Mouse (Mus musculus) spleen, adult 2 months (tissue): ENCODE results near the gene Gle1. TPM values are rescaled to one million over a fixed set of nuclear protein-coding genes. Genes with fewer than 3 reads are reported as not detected.
A peak's percentile ranks its signal among the peaks of the same experiment; 100 is the strongest.
"Not testable (repeated sequence)": the region's sequence is repeated elsewhere in the genome, so short reads cannot be mapped to it uniquely, and the experiment has no call there.

ENCODE experiments used
- DNase-seq, 2 experiments: peaks; one replicate each; pipeline versions ENCODE4 v3.0.0 to v3.0.0-alpha.2; 2012 to 2021; ENCODE audit warnings: low spot score in 2 of 2, low read depth in 1 of 2
- H3K27ac ChIP-seq: fragments of 200-500 bp; 2 replicates; pipeline ENCODE4 v1.5.1; 2012; ENCODE audit warnings: low read length, inconsistent platforms; ENCODE audit not compliant: insufficient read depth
- H3K27me3 ChIP-seq: fragments of 200-500 bp; 2 replicates; pipeline ENCODE4 v1.6.1; 2012; ENCODE audit warnings: mild to moderate bottlenecking, moderate library complexity, low read length, inconsistent platforms; ENCODE audit not compliant: control insufficient read depth, insufficient read depth
- H3K36me3 ChIP-seq: fragments of 200-500 bp; 2 replicates; pipeline ENCODE4 v1.6.1; 2012; ENCODE audit warnings: mild to moderate bottlenecking, low read length, inconsistent platforms; ENCODE audit not compliant: control insufficient read depth, insufficient read depth
- H3K4me1 ChIP-seq: fragments of 200-500 bp; 2 replicates; pipeline ENCODE4 v1.6.1; 2011; ENCODE audit warnings: inconsistent platforms; ENCODE audit not compliant: control insufficient read depth, insufficient read depth, insufficient read length
- H3K4me3 ChIP-seq: fragments of 200-500 bp; 2 replicates; pipeline ENCODE4 v1.5.1; 2011; ENCODE audit warnings: mild to moderate bottlenecking, inconsistent platforms; ENCODE audit not compliant: insufficient read depth, insufficient read length; ENCODE audit errors: extremely low read depth
- CTCF ChIP-seq: fragments of 200-500 bp; IDR thresholded peaks from 2 replicates; pipeline ENCODE4 v1.5.1; 2011; ENCODE audit warnings: mild to moderate bottlenecking, inconsistent platforms; ENCODE audit not compliant: insufficient read depth, insufficient read length, insufficient replicate concordance; ENCODE audit errors: extremely low read depth
- POLR2A ChIP-seq: fragments of 200-500 bp; IDR thresholded peaks from 2 replicates; pipeline ENCODE4 v1.6.1; 2011; ENCODE audit warnings: low read depth, low read length, inconsistent platforms
- WGBS: fragments of 180-500 bp; shearing (Covaris S2); methylation state at CpG from one replicate; pipeline ENCODE4 v1.1.7; 2018; 5-methylcytosine and 5-hydroxymethylcytosine counted together
- polyA plus RNA-seq: library from polyadenylated mRNA; depleted of rRNA; stranded (reverse); fragments of >200 nt; gene quantifications from 2 replicates; pipeline ENCODE4 v1.2.3, GENCODE M21; 2012; rRNA removed

The Gle1 gene
- 14.5 and 16.4 TPM in 2 replicates for polyA plus RNA-seq

- no peaks in the 10 kb centered on the region; the same call in 1 of the 2 replicates for H3K4me1 ChIP-seq
- peak within 1 kb of the TSS; percentile 93 for H3K4me3 ChIP-seq
- DNase-seq, result peak; percentile 84 to 95
- TF ChIP-seq CTCF, result peak; percentile 65; the same call in 1 of the 2 replicates
- no peak; the same call in 1 of the 2 replicates for TF ChIP-seq POLR2A
- H3K36me3 ChIP-seq, result peaks cover 22% of the 10 kb centered on the region
- peak within 1 kb of the TSS; percentile 58 for H3K27ac ChIP-seq
- WGBS, result 3% methylated on average over 44 of the region's 44 CpGs
- H3K27me3 ChIP-seq, result no peaks in the 10 kb centered on the region
Observed at GRCm38 (mm10) chr2:29934906-29935599, at the start of gene Gle1. Gle1 (plus strand) TSS chr2:29935426.

DNA sequence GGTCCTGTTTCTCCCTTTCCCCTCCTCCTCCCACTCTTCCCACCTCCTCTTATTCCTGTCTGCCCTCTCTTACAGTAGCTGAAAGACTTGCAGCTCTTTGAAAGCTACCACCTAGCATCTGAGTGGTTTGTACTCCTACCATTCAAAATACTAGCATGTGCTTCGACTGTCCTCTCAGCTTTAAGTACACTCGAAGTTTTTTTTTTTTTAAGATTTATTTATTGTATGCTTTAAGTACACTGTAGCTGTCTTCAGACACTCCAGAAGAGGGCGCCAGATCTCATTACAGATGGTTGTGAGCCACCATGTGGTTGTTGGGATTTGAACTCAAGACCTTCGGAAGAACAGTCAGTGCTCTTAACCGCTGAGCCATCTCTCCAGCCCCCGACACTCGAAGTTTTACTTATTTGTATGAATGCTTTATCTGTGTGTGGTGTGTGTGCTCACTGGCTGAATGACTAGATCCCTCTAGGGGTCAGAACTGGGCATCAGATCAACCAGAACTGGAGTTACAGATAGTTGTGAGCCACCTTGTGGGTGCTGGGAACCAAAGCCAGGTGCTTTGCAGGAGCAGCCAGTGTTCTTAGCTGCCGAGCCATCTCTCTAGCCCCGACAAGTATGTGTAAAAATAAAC lies 48.5 kb upstream of the Gle1 start:
- WGBS, result 58% methylated on average over 9 of the region's 9 CpGs

DNA sequence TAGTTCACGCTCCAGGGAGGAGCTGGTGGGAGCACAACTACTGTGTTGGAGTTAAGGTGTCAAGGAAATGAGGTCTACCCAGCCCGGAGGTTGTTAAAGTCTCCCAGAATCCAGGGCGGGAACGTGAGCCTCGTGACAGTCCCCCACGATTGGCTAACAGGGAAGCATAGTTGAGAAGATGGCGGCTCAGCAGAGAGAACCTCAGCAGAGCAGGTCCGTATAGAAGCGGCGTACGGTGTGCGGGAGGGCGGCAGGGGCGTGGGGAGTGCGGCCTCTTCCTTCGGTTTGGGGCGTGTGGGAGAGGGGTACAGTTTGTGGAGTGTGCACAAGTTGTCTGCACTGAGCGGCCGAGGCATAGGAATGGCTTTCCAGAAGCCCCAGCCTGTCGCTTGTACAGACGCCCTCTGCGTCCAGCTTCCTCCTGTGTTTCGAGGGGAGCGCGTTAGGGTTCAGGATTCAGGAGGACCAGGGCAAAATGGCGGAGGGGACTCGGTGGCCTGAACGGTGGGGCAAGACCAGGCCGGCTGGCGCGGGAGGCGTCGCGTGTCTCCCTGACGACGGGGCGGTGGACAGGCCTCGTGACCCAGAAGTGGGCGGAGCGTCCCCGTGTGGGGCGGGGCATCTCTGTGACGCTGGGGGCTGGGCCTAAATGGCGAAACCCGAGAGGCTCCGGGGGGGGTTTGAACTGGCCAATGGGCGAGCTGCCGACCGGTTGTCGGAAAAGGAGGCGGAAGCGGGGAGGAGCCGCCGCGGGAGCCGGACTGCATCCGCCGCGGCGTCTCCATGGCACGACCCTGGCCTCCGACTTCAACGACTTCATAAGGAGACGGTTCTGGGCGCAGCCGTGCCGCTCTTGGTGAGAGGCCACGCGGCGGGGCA lies 45.9 kb upstream of the Gle1 start, which contains the start of gene Odf2:
TSS of gene Odf2 (plus strand) at position 156 of the 879 bp plus-strand sequence.
- WGBS, result 1% methylated on average over 61 of the region's 70 CpGs
- H3K27me3 ChIP-seq, result no peaks in the 10 kb centered on the region
- peaks cover 10% of the 10 kb centered on the region for H3K4me1 ChIP-seq
- H3K27ac ChIP-seq, result peak within 1 kb of the TSS; percentile 64
- TF ChIP-seq POLR2A, result peak; percentile 49
- TF ChIP-seq CTCF, result no peak
- DNase-seq, result peak; percentile 96 to 100
- H3K4me3 ChIP-seq, result peak within 1 kb of the TSS; percentile 99
- peaks cover 14% of the 10 kb centered on the region for H3K36me3 ChIP-seq

More for the DNA sequence above, 48.5 kb upstream of the Gle1 start:
- DNase-seq, H3K36me3 ChIP-seq, H3K4me3 ChIP-seq, H3K27ac ChIP-seq, H3K27me3 ChIP-seq: not testable (repeated sequence)
- peaks cover 10% of the 10 kb centered on the region for H3K4me1 ChIP-seq

DNA sequence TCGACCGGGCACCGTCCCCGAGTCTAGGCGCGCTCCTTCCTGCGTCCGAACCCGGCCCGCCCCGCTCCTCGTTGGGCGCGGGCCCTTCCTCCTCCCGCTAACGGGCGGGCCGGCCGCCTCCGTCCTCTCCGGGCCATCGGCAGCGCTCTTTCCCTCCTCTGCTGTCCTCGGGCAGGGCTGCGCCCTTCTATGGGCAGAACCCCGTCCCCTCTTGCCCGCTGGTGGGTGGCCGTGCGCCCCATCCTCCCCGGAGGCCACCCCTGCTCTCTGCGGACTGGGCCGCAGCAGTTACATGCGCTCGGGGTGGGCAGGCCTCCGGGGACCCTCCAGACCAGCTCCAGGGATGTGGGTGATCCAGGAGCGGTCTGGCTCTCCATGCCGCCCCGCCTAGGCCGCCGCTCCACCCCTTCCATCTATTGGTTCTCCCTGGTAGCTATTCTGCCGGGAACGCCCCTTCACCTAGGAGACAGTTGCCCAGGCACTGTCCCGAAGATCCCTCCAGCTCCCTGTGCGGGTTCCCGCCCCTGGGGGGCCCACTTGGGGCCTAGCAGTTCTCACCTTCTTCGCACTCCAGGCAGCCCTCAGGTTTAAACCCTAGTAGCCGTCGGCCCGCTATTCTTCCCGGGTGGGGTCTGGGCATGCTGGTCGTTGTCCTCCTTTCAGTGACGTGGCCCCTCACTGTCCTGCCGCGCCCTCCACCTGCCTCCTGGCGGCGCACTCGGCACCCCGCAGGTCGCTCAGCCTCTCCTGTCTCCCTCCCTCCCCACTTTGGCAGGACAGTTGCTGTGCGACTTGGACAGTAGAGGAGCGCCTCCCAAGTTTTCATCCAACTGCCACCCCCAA lies 45.0 kb upstream of the Gle1 start:
- peaks cover 10% of the 10 kb centered on the region for H3K4me1 ChIP-seq
- H3K36me3 ChIP-seq, result peaks cover 20% of the 10 kb centered on the region
- H3K27ac ChIP-seq, result peak overlapping the region; percentile 64
- 1% methylated on average over 58 of the region's 61 CpGs for WGBS
- H3K4me3 ChIP-seq, result peak overlapping the region; percentile 99
- no peaks in the 10 kb centered on the region for H3K27me3 ChIP-seq
- DNase-seq, result peak in 1 of 2 experiments; percentile 39
- TF ChIP-seq CTCF (peak; percentile 8; the same call in 1 of the 2 replicates), POLR2A (no peak)

- H3K36me3 ChIP-seq, result peaks cover 22% of the 10 kb centered on the region
- no peak for TF ChIP-seq CTCF
- no peak for TF ChIP-seq POLR2A
- WGBS, result 96% methylated on average over 6 of the region's 6 CpGs
- no peak overlapping the region for H3K27ac ChIP-seq
- H3K4me1 ChIP-seq, result peaks cover 10% of the 10 kb centered on the region
- H3K4me3 ChIP-seq, result no peak overlapping the region
- H3K27me3 ChIP-seq, result no peaks in the 10 kb centered on the region
- DNase-seq, result no peak
Observed at GRCm38 (mm10) chr2:29891773-29892172, 43.5 kb upstream of the Gle1 start.

- no peak overlapping the region for H3K27ac ChIP-seq
- no peaks in the 10 kb centered on the region for H3K4me1 ChIP-seq
- H3K27me3 ChIP-seq, result no peaks in the 10 kb centered on the region
- TF ChIP-seq CTCF (no peak), POLR2A (no peak)
- no peak for DNase-seq
- WGBS, result 93% methylated on average over 1 of the region's 1 CpGs
- H3K4me3 ChIP-seq, result no peak overlapping the region
- peaks cover 36% of the 10 kb centered on the region for H3K36me3 ChIP-seq
Observed at GRCm38 (mm10) chr2:29896071-29896470, 39.2 kb upstream of the Gle1 start.
